Mouse (Mus musculus) spleen, adult 18-20 months (tissue): ENCODE measurements around the gene Gm6465.
"Not testable (repeated sequence)": the region's sequence is repeated elsewhere in the genome, so short reads cannot be mapped to it uniquely, and the experiment has no call there.

Source experiments
- DNase-seq, 2 experiments: peaks; one replicate each; pipeline ENCODE4 v3.0.0; 2022; ENCODE audit warnings: mixed read lengths in 2 of 2

Gm6465 gene

GRCm38 (mm10) chr5:11845239-11845638 is at the start of gene Gm6465:
Gene Gm6465, plus strand, starts transcription at chr5:11845539.
- DNase-seq = not testable (repeated sequence)

GRCm38 (mm10) chr5:11845824-11846223 is 485 bp downstream of the Gm6465 start:
- DNase-seq = not testable (repeated sequence)

- not testable (repeated sequence) for DNase-seq
Observed at GRCm38 (mm10) chr5:11857909-11858308, 12.6 kb downstream of the Gm6465 start.
